ENCODE assay signal across 11 mouse cellular contexts in the genomic region with DNA sequence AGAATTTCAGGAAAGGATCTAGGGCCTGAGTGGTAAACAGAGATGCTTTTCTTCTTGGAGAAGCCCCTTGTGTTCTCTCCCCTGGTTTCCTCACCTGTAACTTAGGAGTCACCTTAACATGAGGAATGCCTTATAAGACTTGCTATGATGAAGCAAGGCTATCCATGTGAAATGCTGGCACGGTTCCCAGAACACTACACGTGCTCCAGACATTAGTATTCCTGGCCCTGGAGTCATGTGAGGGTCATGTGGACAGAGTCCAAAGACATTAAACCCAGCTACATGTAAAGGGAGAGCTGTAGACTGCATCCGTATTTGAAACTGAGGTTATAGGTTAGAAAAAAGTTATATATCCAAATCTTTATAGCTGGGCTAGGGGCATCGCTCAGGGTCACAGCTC. TPM values are rescaled to one million over a fixed set of nuclear protein-coding genes. Genes with fewer than 3 reads are reported as not detected.
DNase-seq lines count a peak whose midpoint lies in the region; ATAC-seq lines count a peak whose summit lies in the region.
"Had no signal": no experiment of that assay in that cellular context is flagged by ENCODE, and none has a peak within 500 bp of the region (broad histone marks: within the 10 kb centered on the region; RNA-seq: fewer than 3 reads in every experiment).

No protein-coding gene starts in this region.

- H3K36me3 ChIP-seq in forebrain, embryonic 16.5 days (ENCODE audit: control insufficient read depth, insufficient read depth) = no peaks in the 10 kb centered on the region

- no peak overlapping the region for H3K4me2 ChIP-seq in forebrain, embryonic 16.5 days (ENCODE audit: low read length)

- H3K27ac ChIP-seq in forebrain, embryonic 16.5 days (ENCODE audit: low read length) = no peak overlapping the region
- H3K27ac ChIP-seq: macrophage had no signal

- ATAC-seq in inflammation-experienced regulatory T-cells, adult 6 months = no peak
- no peak for ATAC-seq in forebrain, embryonic 16.5 days

- H3K4me1 ChIP-seq in forebrain, embryonic 16.5 days (replicated peaks; ENCODE audit: control insufficient read depth, insufficient read depth, low read length) = peaks cover 5% of the 10 kb centered on the region

- no peak overlapping the region for H3K9ac ChIP-seq in forebrain, embryonic 16.5 days (replicated peaks; ENCODE audit: low read depth, low read length)

- H3K9me3 ChIP-seq in forebrain, embryonic 16.5 days (ENCODE audit: control insufficient read depth, low read length) = no peaks in the 10 kb centered on the region

- no peak overlapping the region for H3K4me3 ChIP-seq in forebrain, embryonic 16.5 days (replicated peaks; ENCODE audit: low read length)

- peak; percentile 55 for DNase-seq in adrenal gland, postnatal 10 days
- DNase-seq in adrenal gland, adult 8-10 months = no peak
- DNase-seq in urinary bladder, postnatal 14 days (ENCODE audit: low spot score) = peak; percentile 18
- no peak for DNase-seq in urinary bladder, adult 18-20 months (ENCODE audit: low spot score in 2 of 2)
- DNase-seq in large intestine, adult 2 months (ENCODE audit: low read depth, low spot score) = peak; percentile 24
- DNase-seq in right cerebral cortex, postnatal 4 days = no peak
- DNase-seq: cerebellum, adult 18-20 months; thymus, postnatal 36 days had no signal

- WGBS in large intestine, adult 2 months = 31% methylated on average over 4 of the region's 4 CpGs
- WGBS in forebrain, embryonic 16.5 days = 68% methylated on average over 4 of the region's 4 CpGs

- no peaks in the 10 kb centered on the region for H3K27me3 ChIP-seq in forebrain, embryonic 16.5 days (replicated peaks; ENCODE audit: control insufficient read depth, insufficient read depth, low read length)

RNA-seq across cellular contexts. Expression of gene Efcab2, which starts 9.5 kb away (rescaled TPM):
- 1 to 10 TPM; 2.8 to 4.6 TPM for total RNA-seq in adrenal gland, postnatal 10 days (2021)
- 1 to 10 TPM; 3.4 to 5.2 (median 4.1) TPM for total RNA-seq in adrenal gland, adult 8-10 months (2022)
- polyA plus RNA-seq in large intestine, adult 2 months (2012; rRNA removed) = 0.19 and 0.25 TPM in 2 replicates
- polyA plus RNA-seq in inflammation-experienced regulatory T-cells, adult 6 months (2017; shearing (Covaris generic)) = 1 to 10 TPM; 3.3 to 6.2 (median 3.6) TPM
- polyA plus RNA-seq in forebrain, embryonic 16.5 days (2015; fragmentation: Nextera tagmentation; extraction: Ambion mirVana) = 7.1 TPM in 2 replicates

RNA-seq across cellular contexts. Expression of gene Hnrnpu, which starts 58.8 kb away (rescaled TPM):
- 100 to 1,000 TPM; 328 to 391 TPM for total RNA-seq in adrenal gland, postnatal 10 days (2021)
- total RNA-seq in adrenal gland, adult 8-10 months (2022) = 100 to 1,000 TPM; 325 to 418 (median 399) TPM
- polyA plus RNA-seq in large intestine, adult 2 months (2012; rRNA removed) = 34.2 and 43.2 TPM in 2 replicates
- 100 to 1,000 TPM in 2 of 3 experiments, 10 to 100 TPM in 1; 89.8 to 166 (median 118) TPM for polyA plus RNA-seq in inflammation-experienced regulatory T-cells, adult 6 months (2017; shearing (Covaris generic))
- polyA plus RNA-seq in forebrain, embryonic 16.5 days (2015; fragmentation: Nextera tagmentation; extraction: Ambion mirVana) = 261 and 340 TPM in 2 replicates

Comparison
In these comparisons a context has a peak if more than half of its experiments do, and no peak if none do; other contexts are left out.
1. DNase-seq: peak in adrenal gland, postnatal 10 days (single experiment), urinary bladder, postnatal 14 days (single experiment) and large intestine, adult 2 months (single experiment); none in adrenal gland, adult 8-10 months (single experiment), urinary bladder, adult 18-20 months (0 of 2) and right cerebral cortex, postnatal 4 days (single experiment).